Mouse (Mus musculus): ENCODE results near the gene Gpld1.
A peak's percentile ranks its signal among the peaks of the same experiment; 100 is the strongest.

The Gpld1 gene

DNA sequence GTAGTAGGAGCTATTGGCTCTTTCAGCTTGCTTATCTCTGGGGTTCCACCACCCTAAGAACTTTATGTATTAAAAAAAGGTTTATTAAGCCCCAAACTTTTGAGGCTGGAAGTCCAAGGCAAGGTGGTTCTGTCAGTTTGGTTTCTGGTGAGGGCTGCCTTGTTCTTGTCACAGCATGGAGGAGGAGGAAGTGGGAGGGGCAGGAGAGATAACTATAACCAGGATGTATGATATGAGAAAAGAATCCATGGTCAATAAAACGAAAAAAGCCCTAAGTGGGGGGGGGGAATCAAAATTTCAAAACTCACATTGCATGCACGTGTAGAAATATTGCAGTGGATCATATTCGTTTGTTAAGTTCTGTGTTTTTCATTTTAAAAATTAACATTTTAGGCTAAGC lies 80.2 kb downstream of the Gpld1 start:
- DNase-seq (ENCODE audit: low spot score in 2 of 2): no peak

DNA sequence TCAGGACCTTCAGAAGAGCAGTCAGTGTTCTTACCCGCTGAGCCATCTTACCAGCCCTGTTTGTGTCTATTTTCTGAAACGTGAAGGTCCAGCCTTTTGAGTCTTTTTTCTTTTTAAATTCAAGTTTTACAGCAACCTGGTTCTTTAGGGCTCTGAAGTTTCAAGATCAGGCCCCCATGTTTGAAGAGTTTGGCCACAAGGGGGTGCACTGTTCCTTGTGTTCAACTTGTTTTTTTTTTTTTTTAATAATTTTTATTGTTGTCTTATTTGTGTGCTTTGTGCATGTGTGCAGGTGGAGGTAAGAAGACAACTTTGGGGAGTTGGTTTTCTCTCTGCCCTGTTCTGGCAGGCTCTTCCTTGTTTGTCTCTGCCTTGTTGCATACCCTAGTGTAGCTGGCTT lies 81.7 kb downstream of the Gpld1 start:
- DNase-seq (ENCODE audit: low spot score in 2 of 2): peak in 1 of 2 experiments; percentile 39

DNA sequence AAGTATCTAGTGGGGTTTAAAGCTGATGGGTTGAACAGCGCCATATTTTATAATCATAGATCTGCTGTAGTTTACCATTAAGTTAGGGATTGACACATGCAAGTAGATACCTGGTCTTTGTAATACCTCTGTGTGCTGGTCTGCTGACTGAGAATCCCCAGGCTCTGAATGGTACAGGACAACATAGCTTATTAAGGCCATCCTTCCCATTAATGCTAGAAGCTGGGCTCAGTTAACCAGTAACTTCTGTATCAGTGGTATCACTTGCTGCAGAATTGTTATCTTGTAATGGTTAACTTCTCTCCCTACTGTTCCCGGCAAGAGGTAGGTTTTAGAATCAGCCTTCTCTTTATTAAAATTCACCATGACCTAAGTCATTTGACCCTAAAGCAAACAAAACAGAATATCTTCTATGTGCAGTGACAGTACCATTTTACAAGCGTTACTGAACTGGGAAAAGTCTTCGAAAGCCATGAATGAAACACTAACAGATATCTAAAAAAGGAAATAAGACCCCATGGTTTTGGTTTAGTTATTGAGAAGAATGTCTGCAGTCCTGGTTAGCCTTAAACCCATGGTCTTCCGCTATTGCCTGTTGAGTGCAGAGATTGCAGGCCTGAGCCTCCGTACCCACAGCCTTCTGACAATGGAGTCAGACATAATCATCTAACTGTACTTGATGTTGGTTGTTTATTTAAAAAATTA lies 83.6 kb downstream of the Gpld1 start:
- no peak for DNase-seq (ENCODE audit: low spot score in 2 of 2)

DNA sequence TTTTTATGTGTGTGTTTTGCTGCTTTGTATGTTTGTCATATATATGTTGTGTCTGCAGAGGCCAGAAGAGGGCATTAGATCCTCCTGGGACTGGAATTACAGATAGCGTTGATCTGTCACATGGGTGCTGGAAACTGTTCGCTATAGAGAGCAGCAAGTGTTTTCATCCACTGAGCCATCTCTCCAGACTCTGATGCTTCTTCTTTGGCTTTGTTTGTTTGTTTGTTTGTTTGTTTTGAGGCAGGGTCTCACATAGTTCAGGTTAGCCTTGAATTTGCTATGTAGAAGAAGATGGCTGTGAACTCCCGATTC lies 84.1 kb downstream of the Gpld1 start:
- DNase-seq (ENCODE audit: low spot score in 2 of 2): no peak

DNA sequence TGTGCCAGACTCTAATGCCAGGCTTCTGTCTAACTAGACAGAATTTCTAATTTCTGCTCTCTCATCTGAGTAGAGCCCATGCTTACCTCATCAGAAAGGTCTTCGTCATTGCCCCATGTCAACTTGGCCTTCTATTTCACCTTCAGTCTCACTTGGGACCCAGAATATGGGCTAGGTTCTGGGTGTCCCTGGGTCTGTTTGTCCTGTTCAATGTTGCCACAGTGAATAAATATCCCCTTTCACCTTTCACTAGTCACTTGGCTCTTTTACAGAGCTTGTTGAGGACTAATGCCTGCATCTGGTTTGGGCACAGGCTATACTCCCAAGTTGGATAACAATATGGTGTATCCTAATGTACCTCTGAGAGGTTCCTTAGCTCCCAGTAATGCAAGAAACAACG lies 96.5 kb downstream of the Gpld1 start:
- no peak for DNase-seq (ENCODE audit: low spot score in 2 of 2)

All from natural killer cell, adult 2 months (primary cell).